Mouse (Mus musculus): Measurements from ENCODE around the gene Sf1. TPM values are rescaled to one million over a fixed set of nuclear protein-coding genes. Genes with fewer than 3 reads are reported as not detected.

Gene Sf1
- polyA plus RNA-seq, 1 experiment: 365 TPM

DNA sequence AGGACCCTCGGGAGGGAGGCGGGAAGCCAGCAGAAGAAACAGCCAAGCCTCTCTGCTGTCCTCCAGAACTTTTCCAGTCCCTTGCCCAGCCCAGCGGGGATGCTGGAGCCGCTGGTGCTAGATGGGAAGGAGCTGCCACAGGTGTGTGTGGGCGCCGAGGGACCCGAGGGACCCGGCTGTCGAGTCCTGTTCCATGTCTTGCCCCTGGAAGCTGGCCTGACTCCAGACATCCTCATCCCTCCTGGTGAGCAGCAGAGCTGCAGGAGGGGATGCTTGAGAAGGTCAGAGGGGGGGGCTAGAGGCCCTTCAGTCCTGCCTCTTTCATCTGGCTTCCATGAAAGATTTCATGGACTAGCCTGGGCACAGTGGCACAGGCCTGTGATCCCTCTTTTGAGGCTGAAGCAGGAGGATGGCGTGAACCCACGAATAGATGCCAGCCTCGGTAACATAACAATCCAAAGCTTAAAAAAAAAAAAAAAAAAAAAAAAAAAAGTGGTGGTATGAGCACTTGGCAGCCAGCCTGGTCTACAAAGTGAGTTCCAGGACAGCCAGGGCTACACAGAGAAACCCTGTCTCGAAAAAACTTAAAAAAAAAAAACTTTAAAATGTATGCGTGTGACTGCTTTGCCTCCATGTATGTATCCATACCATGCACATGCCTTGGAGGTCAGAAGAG, 11.9 kb upstream of the Sf1 start:
- TF ChIP-seq CTCF (IDR thresholded peaks at IDR 0.05; ENCODE audit: borderline replicate concordance, control insufficient read depth, extremely low read depth, insufficient read depth, low read length, poor library complexity): no peak
- no peak for TF ChIP-seq POLR2A (IDR thresholded peaks at IDR 0.05; ENCODE audit: control insufficient read depth, extremely low read depth, insufficient read depth, low read length, poor library complexity)
- DNase-seq: no peak
- peaks cover 40% of the 10 kb centered on the region for H3K36me3 ChIP-seq (ENCODE audit: control insufficient read depth, insufficient read depth, low read length)
- H3K4me1 ChIP-seq (replicated peaks; ENCODE audit: control insufficient read depth, insufficient read depth, low read length): peaks cover 12% of the 10 kb centered on the region
- no peaks in the 10 kb centered on the region for H3K27me3 ChIP-seq (ENCODE audit: control insufficient read depth, insufficient read depth, low read length)
- no peak overlapping the region for H3K4me3 ChIP-seq (ENCODE audit: control insufficient read depth, insufficient read depth, low read length)
- WGBS: 75% methylated on average over 14 of the region's 14 CpGs
- H3K27ac ChIP-seq (ENCODE audit: control insufficient read depth, insufficient read depth, low read length): no peak overlapping the region

DNA sequence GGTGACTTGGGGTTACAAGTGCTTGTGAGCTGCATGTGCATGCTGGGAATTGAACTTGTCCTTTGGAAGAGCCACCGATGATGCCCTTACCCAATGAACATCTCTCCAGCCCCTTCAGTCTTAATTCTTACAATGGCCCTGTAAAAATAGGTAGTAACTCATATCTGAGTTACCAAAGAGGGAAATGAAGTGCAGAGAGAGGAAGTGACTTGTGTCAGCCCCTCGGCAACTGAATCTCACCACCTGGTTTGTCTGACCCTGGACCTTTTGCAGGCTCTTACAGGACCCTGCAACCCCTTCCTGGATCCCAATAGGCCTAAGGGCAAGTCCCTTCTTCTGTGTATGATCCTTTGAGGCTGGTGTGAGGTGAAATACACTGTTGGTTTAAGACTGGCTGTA, 11.4 kb upstream of the Sf1 start:
- WGBS: 26% methylated on average over 2 of the region's 2 CpGs
- H3K27ac ChIP-seq (ENCODE audit: control insufficient read depth, insufficient read depth, low read length): no peak overlapping the region
- no peak overlapping the region for H3K4me3 ChIP-seq (ENCODE audit: control insufficient read depth, insufficient read depth, low read length)
- no peak for TF ChIP-seq POLR2A (IDR thresholded peaks at IDR 0.05; ENCODE audit: control insufficient read depth, extremely low read depth, insufficient read depth, low read length, poor library complexity)
- no peak for TF ChIP-seq CTCF (IDR thresholded peaks at IDR 0.05; ENCODE audit: borderline replicate concordance, control insufficient read depth, extremely low read depth, insufficient read depth, low read length, poor library complexity)
- peaks cover 12% of the 10 kb centered on the region for H3K4me1 ChIP-seq (replicated peaks; ENCODE audit: control insufficient read depth, insufficient read depth, low read length)
- no peaks in the 10 kb centered on the region for H3K27me3 ChIP-seq (ENCODE audit: control insufficient read depth, insufficient read depth, low read length)
- peaks cover 35% of the 10 kb centered on the region for H3K36me3 ChIP-seq (ENCODE audit: control insufficient read depth, insufficient read depth, low read length)
- no peak for DNase-seq

DNA sequence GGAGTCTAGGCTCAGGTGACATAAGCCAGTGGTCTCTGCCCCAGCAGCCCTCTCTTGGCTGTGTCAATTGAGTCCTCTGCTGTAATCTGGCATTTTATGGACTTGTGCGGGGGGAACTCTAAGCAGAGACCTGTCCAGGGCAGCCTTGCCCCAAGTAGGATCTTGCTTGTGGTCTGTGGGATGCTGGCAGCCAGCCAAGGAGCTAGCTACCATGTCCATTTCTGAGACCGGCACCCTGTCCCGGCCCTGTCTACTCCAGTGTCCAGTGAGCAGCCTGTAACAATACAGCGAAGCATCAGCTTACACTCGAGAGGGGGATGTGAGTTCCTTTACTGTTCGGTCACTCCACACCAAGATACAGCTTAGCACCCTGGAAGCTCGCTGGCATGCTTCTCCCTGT, 9.5 kb upstream of the Sf1 start:
- Histone ChIP-seq H3K36me3 (ENCODE audit: control insufficient read depth, insufficient read depth, low read length) (peaks cover 28% of the 10 kb centered on the region), H3K4me1 (replicated peaks; ENCODE audit: control insufficient read depth, insufficient read depth, low read length) (peaks cover 2% of the 10 kb centered on the region), H3K27me3 (ENCODE audit: control insufficient read depth, insufficient read depth, low read length) (no peaks in the 10 kb centered on the region), H3K4me3 (ENCODE audit: control insufficient read depth, insufficient read depth, low read length) (no peak overlapping the region), H3K27ac (ENCODE audit: control insufficient read depth, insufficient read depth, low read length) (no peak overlapping the region)
- no peak for DNase-seq
- TF ChIP-seq POLR2A (IDR thresholded peaks at IDR 0.05; ENCODE audit: control insufficient read depth, extremely low read depth, insufficient read depth, low read length, poor library complexity) (no peak), CTCF (IDR thresholded peaks at IDR 0.05; ENCODE audit: borderline replicate concordance, control insufficient read depth, extremely low read depth, insufficient read depth, low read length, poor library complexity) (no peak)
- 93% methylated on average over 7 of the region's 7 CpGs for WGBS

DNA sequence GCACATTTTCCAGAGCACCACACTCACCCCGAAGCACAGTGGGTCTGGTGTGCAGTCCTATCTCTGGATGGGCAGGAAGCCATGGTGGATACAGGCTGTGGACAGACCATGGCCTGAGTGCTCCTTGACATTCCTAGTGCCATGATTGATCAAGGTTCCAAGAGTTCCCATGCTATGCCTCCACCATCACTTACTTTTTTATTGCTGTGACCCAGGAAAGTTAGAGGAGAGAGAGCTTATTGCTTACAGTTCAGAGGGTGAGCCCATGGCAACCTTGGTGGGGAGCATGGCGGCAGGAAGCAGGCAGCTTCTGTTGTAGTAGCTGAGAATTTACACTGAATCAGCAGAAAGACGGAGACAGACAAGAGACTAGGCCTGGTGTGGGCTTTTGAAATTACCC, 2.2 kb upstream of the Sf1 start:
- Histone ChIP-seq H3K36me3 (ENCODE audit: control insufficient read depth, insufficient read depth, low read length) (peaks cover 14% of the 10 kb centered on the region), H3K27ac (ENCODE audit: control insufficient read depth, insufficient read depth, low read length) (no peak overlapping the region), H3K27me3 (ENCODE audit: control insufficient read depth, insufficient read depth, low read length) (no peaks in the 10 kb centered on the region), H3K4me3 (ENCODE audit: control insufficient read depth, insufficient read depth, low read length) (no peak overlapping the region), H3K4me1 (replicated peaks; ENCODE audit: control insufficient read depth, insufficient read depth, low read length) (0 out of 2 replicates have a peak, but pooled peaks cover 2% of the 10 kb centered on the region)
- WGBS: 89% methylated on average over 3 of the region's 3 CpGs
- TF ChIP-seq CTCF (IDR thresholded peaks at IDR 0.05; ENCODE audit: borderline replicate concordance, control insufficient read depth, extremely low read depth, insufficient read depth, low read length, poor library complexity) (no peak), POLR2A (IDR thresholded peaks at IDR 0.05; ENCODE audit: control insufficient read depth, extremely low read depth, insufficient read depth, low read length, poor library complexity) (no peak)
- DNase-seq: no peak

DNA sequence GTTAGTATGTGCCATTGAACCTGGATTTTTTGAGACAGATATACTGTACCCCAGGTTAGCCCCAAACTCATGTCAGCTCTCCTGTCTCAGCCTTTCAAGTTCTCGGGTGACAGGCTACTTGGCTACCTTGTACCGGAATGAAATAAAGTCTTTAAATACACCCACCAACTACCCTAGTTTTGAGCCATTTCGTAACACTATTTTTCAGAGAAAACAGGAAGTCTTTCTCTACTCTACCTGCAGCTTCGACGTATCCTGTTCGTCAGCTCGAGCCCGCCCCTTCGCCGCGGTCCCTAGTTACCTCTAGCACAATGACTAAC, 439 bp upstream of the Sf1 start:
- Histone ChIP-seq H3K27ac (ENCODE audit: control insufficient read depth, insufficient read depth, low read length) (peak overlapping the region; percentile 59), H3K4me1 (replicated peaks; ENCODE audit: control insufficient read depth, insufficient read depth, low read length) (0 out of 2 replicates have a peak, but pooled peaks cover 2% of the 10 kb centered on the region), H3K27me3 (ENCODE audit: control insufficient read depth, insufficient read depth, low read length) (no peaks in the 10 kb centered on the region), H3K36me3 (ENCODE audit: control insufficient read depth, insufficient read depth, low read length) (peaks cover 32% of the 10 kb centered on the region), H3K4me3 (ENCODE audit: control insufficient read depth, insufficient read depth, low read length) (no peak overlapping the region)
- under 1% methylated on average over 11 of the region's 11 CpGs for WGBS
- TF ChIP-seq CTCF (IDR thresholded peaks at IDR 0.05; ENCODE audit: borderline replicate concordance, control insufficient read depth, extremely low read depth, insufficient read depth, low read length, poor library complexity): no peak
- no peak for TF ChIP-seq POLR2A (IDR thresholded peaks at IDR 0.05; ENCODE audit: control insufficient read depth, extremely low read depth, insufficient read depth, low read length, poor library complexity)
- no peak for DNase-seq

DNA sequence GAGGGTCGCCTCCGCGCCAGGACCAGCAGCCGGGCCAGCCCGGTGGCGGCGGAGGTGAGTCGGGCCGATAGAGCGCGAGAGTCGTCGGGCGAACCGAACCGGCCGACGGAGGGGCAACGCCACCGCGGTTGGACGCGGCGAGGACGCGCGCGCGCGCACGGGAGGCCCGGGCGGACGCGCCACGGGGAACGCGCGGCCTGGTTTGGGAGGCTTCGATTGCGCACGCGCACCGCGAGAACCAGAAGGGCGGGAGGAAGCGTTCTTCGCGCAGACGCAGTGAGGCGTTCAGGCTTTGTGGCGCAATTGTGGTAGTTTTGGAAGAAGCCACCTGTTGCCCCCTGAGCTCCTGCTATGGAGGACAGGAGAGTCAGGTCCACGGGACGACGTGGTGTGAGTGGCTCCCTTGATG, 831 bp downstream of the Sf1 start:
- no peak for TF ChIP-seq POLR2A (IDR thresholded peaks at IDR 0.05; ENCODE audit: control insufficient read depth, extremely low read depth, insufficient read depth, low read length, poor library complexity)
- peak; percentile 46; the same call in 1 of the 2 replicates for TF ChIP-seq CTCF (IDR thresholded peaks at IDR 0.05; ENCODE audit: borderline replicate concordance, control insufficient read depth, extremely low read depth, insufficient read depth, low read length, poor library complexity)
- WGBS: under 1% methylated on average over 54 of the region's 55 CpGs

More for the DNA sequence above, 831 bp downstream of the Sf1 start:
- Histone ChIP-seq H3K27me3 (ENCODE audit: control insufficient read depth, insufficient read depth, low read length) (no peaks in the 10 kb centered on the region), H3K4me1 (replicated peaks; ENCODE audit: control insufficient read depth, insufficient read depth, low read length) (0 out of 2 replicates have a peak, but pooled peaks cover 2% of the 10 kb centered on the region), H3K27ac (ENCODE audit: control insufficient read depth, insufficient read depth, low read length) (peak overlapping the region; percentile 77), H3K36me3 (ENCODE audit: control insufficient read depth, insufficient read depth, low read length) (peaks cover 45% of the 10 kb centered on the region), H3K4me3 (ENCODE audit: control insufficient read depth, insufficient read depth, low read length) (peak overlapping the region; percentile 75)
- DNase-seq: peak; percentile 91

Data from thymus, adult 2 months (tissue).